Mouse (Mus musculus): ENCODE results near the gene Pakap.

Gene Pakap

DNA sequence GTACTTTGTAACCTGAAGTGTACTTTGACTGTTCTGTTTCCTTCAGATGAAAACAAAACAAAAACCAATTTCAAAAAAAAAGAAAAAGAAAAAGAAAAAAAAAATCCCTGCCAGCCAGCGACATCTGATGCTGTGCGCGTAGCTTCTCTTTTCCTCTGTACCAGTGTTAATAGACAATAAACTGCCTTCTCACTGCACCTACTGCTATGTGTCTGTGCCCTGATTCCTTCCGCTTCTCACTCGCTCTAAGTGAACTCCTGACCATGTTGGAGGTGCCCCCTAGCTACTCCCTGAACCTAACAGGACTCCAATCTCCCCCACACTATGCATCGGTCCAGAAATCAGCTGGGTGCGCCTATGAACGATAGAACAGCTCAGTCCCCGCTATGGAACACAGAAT lies 149.4 kb downstream of the Pakap start, which contains the start of gene Akap2:
Akap2 (plus strand) TSS at position 304 of the 400 bp plus-strand sequence.
- in situ Hi-C loops (cut with MboI) = no loop called here

GRCm38 (mm10) chr4:57719370-57719769 lies 151.4 kb downstream of the Pakap start:
- in situ Hi-C loops (cut with MboI) = no loop called here

- in situ Hi-C loops (cut with MboI) = no loop called here
Measured at GRCm38 (mm10) chr4:57720869-57721361, 152.9 kb downstream of the Pakap start.

- in situ Hi-C loops (cut with MboI) = no loop called here
Measured at GRCm38 (mm10) chr4:57722296-57722695, 154.3 kb downstream of the Pakap start.

DNA sequence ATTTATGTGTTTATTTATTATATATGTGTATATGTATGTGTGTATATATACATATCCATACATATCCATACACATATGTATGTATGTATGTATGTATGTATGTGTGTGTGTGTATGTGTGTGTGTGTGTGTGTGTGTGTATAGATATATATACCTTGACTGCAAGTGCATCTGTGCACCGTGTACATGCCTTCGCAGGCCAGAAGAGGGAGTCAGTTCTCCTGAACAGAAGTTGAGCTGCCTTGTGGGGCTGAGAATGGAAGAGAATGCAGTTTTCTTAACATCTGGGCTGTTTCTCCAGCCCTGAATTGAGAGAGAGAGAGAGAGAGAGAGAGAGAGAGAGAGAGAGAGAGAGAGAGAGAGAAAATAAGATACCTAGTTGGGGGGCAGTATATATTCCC lies 155.7 kb downstream of the Pakap start:
- in situ Hi-C loops (cut with MboI) = no loop called here

DNA sequence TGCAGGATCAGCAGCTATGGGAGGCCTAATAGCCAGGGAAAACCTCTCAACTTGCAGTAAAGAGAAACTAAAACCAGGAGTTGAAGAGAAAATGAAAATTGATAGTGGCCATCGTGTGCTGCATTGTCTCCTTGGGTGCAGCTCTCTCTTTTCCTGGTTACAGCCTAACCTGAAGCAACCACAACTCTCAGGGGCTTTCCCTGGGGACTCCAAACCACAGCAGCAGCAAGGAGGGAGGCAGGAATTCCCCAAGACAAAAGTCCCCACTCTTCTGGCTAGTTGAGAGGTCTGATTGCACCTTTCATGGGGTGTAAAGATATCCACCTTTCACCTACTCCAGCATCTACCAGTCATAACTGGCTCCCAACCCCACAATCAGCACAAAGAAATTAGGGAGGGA lies 157.6 kb downstream of the Pakap start:
- in situ Hi-C loops (cut with MboI) = no loop called here

- in situ Hi-C loops (cut with MboI) = no loop called here
Measured at GRCm38 (mm10) chr4:57728611-57729183, 160.7 kb downstream of the Pakap start.

GRCm38 (mm10) chr4:57730047-57730446 lies 162.1 kb downstream of the Pakap start:
- in situ Hi-C loops (cut with MboI) = no loop called here

DNA sequence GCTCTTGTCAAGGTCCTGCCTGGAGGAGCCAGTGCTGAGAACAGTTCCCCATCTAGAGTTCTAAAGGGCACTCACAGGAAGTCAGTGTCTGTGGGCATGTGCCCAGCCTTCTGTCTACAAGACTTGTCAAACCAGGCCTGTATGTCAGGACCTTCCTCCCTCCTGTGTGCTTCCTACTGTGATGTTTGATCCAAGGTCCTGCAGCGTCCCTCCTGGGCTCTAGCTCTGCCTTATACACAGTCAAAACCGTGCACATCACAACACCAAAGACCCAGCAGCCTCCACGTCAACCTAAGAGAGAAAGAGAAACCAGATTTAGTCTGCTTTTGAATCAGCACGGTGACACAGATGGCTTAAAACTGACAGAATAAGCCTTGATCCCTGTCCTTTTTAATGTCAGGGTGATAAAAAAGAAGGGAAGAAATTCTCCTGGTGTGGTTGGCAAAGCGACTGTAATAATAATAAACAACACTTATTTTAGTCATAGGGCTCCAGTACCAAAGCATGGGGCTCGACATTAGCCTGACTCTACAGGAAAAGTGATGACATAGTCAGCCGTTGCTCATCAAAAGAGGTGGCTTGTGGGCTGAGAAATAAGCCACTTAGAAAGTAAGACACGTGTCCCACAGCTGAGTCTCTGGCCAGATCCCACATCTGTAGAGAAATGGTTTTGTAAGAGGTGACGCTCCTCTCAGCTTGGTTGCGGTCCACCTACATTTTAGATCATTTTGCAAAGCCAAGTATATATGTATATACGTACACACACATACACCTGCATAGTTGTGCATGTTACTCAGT lies 163.0 kb downstream of the Pakap start:
- in situ Hi-C loops (cut with MboI) = no loop called here

- in situ Hi-C loops (cut with MboI) = no loop called here
Measured at GRCm38 (mm10) chr4:57732351-57732750, 164.4 kb downstream of the Pakap start.

GRCm38 (mm10) chr4:57733445-57733844 lies 165.5 kb downstream of the Pakap start:
- in situ Hi-C loops (cut with MboI) = no loop called here

DNA sequence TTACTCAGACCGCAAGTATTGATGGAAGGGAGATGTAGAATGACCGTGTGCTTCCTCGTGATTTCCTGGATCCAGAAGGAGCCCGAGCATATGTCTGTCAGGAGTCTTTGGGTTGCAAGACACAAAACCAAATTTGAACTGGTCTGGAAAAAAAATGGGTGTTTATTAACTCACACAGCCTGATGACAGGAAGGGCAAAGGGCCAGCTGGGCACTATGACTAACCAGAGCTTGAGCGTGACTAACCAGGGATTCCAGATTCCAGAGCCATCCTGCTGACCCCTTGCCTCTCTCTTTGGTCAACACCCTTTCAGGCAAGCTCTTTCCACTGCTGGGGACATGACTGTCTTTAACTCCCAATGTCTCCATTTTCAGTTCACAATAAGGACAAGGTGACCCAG lies 167.4 kb downstream of the Pakap start:
- in situ Hi-C loops (cut with MboI) = no loop called here

GRCm38 (mm10) chr4:57738856-57739552 lies 171.0 kb downstream of the Pakap start:
- in situ Hi-C loops (cut with MboI) = no loop called here

GRCm38 (mm10) chr4:57743325-57743929 lies 175.4 kb downstream of the Pakap start:
- in situ Hi-C loops (cut with MboI) = no loop called here

GRCm38 (mm10) chr4:57750651-57751050 lies 182.7 kb downstream of the Pakap start:
- in situ Hi-C loops (cut with MboI) = no loop called here

DNA sequence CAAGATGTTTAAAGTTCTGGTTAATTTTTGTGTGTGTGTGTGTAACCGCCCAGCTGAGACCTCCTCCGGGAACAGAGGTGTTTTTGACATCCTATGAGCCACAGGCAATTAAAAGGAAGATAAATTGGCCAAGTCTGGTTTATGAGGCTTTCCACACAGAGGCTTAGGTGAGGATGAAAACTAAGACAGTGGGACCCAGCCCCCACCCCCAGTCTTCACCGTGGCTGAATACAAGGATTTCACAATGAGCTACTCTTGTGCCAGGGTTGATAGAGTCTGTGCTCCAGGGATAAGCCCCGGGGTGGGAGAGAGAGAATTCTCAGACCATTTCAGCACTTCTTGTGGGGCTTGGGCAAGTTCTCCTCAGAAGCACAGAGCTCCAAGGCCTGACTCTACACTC lies 183.1 kb downstream of the Pakap start:
- in situ Hi-C loops (cut with MboI) = no loop called here

DNA sequence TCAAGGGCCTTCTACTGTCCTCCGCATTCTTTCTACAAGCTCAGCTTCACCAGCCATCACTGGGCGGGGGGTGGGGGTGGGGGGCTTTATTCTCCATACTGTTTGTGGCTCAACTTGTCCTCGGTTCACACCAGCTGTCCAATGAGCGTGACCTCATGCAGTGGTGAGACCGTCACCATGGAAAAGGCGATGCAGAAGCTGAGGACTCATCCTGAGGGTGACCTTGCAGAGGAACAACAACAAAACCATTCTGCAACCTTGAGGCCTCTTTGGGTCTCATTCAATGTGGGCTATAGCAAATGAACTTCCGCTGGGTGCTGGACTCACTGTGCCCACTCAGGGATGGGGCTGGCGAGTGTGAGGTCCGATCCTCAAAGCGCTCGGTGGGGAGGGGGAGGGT lies 183.6 kb downstream of the Pakap start:
- in situ Hi-C loops (cut with MboI) = no loop called here

DNA sequence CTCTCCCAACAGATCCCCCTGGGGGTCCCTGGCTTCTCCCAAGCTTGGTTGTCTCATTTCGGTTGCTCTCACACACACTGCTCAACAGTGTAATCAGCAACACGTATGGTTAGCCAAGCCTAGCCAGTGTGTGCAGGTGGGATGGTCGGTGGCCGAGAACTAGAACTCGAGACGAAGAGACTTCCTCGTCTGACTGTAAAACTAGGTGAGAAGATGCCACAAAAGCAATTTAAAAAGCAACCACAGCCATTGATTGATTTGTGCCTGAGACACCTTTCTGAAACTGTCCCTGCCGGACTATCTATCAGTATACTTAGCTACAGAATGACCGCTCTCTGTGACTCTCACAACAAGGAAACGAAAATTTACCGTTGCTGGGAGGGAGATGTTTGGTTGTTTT lies 187.1 kb downstream of the Pakap start:
- in situ Hi-C loops (cut with MboI) = no loop called here

GRCm38 (mm10) chr4:57757997-57758396 lies 190.0 kb downstream of the Pakap start:
- in situ Hi-C loops (cut with MboI) = no loop called here

DNA sequence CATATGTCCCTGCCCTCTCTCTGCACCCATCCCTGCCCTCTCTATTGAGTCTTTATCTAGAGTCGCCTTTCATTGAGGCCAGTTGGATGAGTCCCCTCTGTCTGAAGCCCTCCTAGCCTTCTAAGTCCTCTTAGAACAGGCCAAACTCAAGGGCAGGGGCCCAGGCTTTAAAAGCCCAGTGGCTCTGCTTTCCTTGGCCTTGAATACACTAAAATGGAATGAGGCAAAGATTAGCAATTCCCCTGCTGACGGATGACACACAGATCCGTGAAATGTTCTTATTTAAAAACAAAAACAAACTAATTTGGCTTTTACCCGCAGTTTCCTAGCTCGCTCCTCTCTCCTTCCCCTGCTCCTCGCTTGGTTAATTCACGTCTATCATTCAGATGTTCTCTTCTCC lies 194.4 kb downstream of the Pakap start:
- in situ Hi-C loops (cut with MboI) = no loop called here

DNA sequence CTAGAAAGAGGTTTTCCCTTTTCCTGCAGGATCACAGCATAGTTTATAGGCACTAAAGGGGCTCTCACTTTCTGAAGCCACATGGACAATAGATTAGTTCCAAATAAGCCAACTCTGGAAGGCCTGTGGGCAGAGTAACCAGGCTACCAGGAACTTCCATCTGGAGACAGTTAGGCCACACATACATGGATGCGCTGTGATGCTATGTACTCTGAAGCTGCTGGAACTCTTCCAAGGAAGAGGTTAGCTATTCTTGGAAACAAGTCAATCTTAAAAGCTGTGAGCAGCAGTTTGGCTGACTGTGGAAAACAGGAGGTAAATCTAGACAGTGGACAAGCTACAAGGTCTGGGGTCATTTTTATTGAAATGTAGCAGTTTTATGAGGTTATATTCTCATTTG lies 196.4 kb downstream of the Pakap start:
- in situ Hi-C loops (cut with MboI) = no loop called here

- in situ Hi-C loops (cut with MboI) = no loop called here
Measured at GRCm38 (mm10) chr4:57764926-57765325, 196.9 kb downstream of the Pakap start.
